Mouse (Mus musculus): ENCODE data around the gene Nfkbil1.
A peak's percentile ranks its signal among the peaks of the same experiment; 100 is the strongest.

Nfkbil1 gene

DNA sequence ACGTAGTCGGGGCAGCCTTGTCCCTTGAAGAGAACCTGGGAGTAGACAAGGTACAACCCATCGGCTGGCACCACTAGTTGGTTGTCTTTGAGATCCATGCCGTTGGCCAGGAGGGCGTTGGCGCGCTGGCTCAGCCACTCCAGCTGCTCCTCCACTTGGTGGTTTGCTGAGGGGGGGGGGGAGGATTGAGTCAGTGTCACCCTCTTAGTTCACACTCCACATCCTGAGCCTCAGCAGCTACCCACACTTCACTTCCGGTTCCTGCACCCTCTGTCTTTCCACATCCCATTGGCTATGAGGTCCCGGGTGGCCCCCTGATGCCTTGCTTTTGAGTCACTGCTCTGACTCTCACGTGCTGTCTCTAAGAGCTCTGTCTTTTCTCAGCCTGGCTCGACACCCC is 35.2 kb downstream of the Nfkbil1 start:
- peak; percentile 77 to 82 for DNase-seq

DNA sequence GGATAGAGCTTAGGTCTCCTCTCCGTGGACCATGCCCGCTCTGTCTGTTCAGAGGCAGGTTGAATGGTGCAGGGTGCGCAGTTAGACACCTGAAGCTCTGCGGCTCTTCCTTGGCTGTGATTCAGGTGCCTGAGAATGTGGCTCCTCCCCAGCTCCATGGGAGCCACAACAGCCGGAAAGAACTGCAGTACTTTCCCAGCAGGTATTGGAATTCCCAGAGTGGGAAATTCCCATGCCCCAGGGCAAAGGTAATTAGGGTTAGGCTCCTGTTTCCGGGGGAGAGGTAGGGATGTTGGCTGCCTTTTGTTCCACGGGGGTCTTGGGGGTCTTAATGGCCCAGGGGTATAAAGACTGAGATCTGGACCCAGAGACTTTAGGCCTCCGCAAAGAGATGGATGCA is 36.6 kb downstream of the Nfkbil1 start:
- no peak for DNase-seq

DNA sequence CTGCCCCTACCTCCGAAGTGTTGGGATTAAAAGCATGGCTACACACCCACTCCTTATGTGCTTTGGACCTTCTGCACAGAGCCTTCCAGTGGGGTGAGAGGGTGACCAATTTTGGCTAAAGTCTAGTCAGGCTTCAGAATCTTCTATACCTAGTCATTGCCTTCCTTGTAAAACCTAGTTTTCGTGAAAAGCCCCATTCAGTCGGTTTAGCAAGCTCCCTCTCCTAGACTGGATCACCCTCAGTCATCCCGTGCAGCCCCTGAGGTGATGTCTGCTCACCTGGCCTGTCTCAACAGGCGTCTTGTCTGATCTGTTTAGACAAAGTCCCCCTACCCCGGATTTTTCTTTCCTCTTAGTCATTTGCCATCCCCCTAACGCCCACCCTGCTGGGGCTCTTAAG is 37.6 kb downstream of the Nfkbil1 start:
- DNase-seq: no peak

DNA sequence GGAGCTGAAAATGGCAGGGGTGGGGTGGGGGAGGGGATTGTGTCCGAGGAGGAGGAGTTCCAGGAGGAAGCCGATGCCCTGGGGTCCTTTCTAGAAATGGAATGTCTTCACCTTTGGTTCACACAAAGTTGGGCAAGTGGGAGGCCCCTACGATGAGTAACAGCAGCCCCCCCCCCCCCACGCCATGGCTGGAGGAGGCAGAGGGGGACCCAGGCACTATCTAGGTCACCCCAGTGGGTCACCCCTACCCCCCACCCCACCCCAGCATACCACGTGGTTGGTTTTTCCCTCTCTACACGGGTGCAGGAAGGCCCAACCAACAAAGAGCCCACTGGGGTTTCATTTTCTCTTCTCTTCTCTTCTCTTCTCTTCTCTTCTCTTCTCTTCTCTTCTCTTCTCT is 38.5 kb downstream of the Nfkbil1 start:
- no peak for DNase-seq

DNA sequence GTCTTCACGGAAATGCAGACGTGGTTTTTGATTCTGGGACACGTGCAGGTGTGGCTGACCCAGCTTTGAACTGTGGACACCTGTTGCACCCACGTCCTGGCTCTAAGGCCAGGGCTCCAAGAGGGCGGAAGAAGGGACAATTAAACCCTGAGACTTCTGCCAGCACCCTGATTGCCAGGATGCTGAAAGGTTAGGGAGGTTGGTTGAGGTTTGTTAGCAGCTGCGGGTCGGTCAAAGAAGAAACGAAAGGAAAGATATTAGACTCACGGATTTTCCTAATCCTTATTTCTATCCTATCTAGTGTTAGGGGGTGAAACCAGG is 39.3 kb downstream of the Nfkbil1 start:
- DNase-seq: peak; percentile 38 to 48

DNA sequence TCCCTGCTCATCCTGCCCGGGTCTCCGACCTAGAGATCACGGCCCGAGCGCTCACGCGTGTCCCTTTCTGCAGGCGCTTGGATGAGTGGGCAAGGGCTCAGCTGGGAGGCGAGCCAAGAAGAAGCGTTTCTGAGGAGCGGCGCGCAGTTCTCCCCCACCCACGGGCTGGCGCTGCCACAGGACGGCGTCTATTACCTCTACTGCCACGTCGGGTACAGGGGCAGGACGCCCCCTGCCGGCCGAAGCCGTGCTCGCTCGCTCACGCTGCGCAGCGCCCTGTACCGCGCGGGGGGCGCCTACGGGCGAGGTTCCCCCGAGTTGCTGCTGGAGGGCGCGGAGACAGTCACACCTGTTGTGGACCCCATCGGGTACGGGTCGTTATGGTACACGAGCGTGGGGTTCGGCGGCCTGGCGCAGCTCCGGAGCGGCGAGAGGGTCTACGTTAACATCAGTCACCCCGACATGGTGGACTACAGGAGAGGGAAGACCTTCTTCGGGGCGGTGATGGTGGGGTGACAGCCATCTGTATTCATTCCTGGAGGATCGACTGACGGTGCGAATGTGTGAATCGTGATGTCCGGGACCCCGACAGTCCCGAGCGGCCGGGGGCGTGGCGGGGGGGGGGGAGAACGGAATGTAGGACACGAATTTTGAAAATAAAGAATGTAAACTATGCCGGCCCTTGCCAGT is 39.8 kb downstream of the Nfkbil1 start:
- peak; percentile 95 to 96 for DNase-seq

DNA sequence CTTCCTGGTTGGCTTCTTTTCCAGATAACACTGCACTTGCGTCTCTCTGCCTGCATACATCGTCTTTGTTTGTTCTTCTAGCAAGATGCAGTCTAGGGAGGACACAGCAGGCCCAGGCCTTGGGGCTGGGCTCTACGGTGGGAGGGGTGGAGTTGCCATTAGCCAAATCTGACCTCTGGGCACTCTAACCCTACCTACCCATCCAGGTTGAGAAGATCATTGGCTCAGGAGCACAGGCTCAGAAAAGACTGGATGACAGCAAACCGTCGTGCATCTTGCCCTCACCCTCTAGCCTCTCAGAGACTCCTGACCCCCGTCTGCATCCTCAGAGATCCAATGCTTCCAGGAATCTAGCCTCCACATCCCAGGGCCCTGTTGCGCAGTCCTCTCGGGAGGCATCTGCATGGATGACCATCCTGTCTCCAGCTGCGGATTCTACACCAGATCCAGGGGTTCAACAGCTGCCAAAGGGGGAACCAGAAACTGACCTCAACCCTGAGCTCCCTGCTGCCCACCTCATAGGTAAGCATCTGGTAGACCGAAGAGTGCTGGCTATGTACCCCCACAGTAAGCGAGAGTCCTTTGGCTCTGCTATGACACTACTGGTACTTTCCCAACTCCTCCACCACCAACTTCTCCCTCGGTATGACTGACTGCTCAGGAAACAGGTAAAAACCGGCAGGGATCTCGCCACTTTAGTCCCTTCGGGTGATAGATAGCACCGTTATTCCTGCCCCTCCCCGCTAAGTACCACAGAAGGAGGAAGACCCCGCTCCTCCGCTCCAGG is 40.6 kb downstream of the Nfkbil1 start:
- DNase-seq: peak; percentile 54 to 62

DNA sequence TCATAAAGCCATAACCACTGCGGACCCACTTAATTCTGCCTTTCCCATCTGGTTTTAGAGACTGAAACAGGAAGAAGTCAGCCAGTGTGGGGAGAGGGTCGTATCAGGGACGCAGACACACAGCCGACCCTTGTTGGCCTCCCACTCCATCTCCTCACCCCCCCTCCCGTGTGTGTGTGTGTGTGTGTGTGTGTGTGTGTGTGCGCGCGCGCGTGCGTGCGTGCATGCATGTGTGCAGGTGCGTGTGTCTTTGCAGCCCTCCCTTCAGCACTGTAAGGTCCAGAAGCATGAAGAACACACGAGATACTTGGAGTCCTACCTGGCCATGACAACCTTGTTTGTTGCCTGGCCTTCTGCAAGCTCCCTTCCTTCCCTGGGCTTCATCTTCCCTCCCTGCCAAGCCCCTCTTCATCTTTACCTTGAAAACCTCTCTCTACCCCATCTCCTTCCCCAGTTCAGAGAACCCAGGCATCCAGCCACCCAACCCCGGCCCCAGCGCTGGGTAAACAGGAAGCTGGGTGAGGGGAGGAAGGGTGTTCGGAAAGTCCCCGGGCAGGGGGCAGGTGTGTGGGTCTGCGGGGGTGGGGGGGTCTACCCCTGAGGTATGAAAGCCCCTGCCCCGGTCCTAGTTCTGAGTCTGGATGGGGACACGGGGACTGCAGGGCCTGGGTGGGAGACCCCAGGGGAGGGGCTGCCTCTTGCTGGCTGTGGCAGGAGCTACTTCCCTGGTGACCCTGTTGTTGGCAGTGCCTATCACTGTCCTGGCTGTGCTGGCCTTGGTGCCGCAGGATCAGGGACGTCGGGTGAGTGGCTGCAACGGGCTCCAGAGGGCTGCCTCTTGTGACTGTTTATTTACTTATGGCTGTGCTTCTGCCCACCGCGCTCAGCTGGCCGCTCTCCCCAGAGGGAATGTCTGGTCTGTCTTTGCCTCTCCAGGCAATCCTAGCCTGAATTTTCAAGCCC is 41.4 kb downstream of the Nfkbil1 start, which contains the start of gene Ltb:
TSS of gene Ltb (plus strand) at position 559 of the 963 bp plus-strand sequence.
- peak; percentile 81 to 84 for DNase-seq

DNA sequence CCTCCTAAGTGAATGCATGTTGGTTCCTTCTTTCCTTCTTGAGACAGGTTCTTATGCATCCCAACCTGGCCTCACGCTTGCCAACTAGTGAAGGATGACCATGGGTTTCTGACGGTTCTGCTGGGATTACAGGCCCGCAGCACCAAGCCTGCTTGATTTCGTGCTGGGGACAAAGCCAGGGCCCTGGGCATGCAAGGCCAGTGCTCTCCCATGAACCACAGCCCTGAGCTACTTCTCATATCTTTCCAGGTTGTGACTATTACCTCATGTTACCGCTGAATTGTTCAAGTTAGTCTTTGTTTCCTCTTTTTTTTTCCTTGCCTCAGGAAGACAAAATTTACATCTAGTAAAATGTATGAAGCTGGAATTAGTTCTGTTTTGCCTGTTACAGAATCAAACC is 42.7 kb downstream of the Nfkbil1 start:
- peak; percentile 47 to 51 for DNase-seq

DNA sequence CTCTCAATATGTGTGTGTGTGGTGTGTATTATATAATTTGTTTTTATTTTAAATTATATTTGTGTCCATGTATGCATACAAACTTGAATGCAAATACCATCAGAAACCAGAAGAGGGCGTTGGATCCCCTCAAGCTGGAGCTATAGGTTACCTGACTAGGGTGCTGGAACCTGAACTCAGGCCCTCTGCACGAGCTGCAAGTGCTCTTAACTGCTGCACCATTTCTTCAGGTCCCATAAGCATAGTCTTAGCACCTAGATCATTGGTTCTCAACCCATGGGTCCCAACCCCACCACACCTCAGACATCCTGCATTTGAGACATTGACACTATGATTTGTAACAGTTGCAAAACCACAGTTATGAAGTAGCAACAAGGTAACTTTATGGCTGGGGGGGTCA is 43.9 kb downstream of the Nfkbil1 start:
- no peak for DNase-seq

DNA sequence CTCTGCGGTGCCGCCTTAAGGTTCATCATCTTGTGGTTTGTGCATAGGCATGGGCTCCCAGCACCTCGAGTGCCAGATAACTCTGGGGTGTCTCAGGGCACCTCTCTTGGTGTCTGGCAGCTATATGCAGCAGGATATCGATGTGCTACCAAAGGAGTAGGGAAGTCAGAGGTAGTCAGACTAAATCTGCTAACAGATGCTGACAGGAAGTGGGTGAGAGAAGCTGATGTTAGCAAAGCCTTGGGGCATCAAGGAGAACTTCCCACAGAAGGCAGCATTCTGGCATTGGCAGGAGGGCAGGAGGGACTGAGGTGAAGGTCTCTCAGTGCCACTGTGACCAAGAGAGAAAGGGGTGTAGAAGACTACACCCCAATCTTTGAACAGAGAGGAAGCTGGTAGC is 45.5 kb downstream of the Nfkbil1 start:
- DNase-seq: peak; percentile 58

DNA sequence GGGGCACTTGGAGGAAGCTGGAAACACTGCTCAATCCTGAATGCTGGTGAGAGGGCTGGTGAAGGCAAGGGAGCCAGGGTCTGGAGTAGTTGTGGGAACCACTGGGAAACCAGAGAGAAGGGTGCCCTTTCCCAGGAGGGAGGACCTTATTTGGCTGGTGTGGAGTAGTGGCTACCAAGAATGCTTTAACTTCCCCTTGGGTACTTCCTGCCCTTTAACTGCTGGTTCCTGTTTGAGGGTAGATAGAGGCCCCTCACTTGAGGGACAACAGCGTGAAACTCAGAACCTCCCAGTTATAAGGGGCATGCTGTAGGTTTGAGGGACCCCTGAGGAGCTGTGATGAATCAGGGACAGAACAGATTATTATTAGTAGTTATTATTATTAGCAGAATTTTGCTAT is 46.4 kb downstream of the Nfkbil1 start:
- DNase-seq: peak; percentile 45 to 53

DNA sequence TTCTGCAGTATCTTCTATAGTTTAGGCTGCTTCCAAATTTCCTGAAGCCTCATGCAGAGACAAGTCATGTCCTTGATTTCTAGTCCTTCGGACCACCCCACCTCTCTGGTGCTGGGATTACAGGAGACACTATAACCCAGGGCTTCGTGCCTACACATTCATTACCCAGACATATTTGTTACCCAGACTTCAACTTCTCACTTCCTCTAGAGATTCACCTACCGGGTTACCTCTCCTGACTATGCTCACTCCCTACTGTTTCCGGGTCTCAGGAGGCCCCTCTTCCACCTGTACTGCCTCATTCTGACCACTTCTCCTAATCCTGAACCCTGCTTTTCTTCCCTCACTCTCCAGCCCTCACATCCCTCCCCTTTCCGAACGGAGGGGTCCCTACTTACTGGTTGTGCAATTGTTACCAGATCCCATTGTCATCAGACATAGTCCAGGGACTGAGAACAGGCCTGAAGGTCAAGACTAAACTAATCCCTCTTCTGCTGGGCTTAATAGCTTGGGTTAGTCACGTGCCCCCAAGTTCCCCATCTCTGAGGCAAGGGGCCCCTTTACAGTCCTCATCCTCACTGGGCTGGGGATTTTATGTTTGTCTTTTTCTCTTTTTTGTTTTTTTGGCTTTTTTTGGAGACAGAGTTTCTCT is 47.5 kb downstream of the Nfkbil1 start, which contains the start of gene Lst1:
TSS of gene Lst1 (minus strand) at position 481 of the 652 bp plus-strand sequence.
- DNase-seq: peak in 1 of 2 experiments; percentile 34

DNA sequence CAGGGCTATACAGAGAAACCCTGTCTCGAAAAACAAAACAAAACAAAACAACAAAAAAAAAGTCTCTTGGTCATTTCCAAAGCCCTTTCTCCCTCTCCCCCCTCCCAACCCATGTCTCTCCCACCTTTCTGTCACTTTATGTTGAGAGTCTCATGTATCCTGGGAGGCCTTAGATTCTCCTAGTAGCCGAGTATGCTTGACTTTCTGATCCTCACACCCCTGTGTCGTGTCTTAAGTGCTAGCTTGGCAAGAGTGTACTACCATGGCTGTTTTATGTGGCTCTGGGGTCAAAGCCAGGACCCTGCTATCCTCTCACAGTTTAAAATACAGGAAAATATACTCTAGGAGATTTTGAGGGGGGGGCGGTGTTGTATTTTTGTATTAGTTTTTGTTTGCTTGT is 48.2 kb downstream of the Nfkbil1 start:
- DNase-seq: no peak

DNA sequence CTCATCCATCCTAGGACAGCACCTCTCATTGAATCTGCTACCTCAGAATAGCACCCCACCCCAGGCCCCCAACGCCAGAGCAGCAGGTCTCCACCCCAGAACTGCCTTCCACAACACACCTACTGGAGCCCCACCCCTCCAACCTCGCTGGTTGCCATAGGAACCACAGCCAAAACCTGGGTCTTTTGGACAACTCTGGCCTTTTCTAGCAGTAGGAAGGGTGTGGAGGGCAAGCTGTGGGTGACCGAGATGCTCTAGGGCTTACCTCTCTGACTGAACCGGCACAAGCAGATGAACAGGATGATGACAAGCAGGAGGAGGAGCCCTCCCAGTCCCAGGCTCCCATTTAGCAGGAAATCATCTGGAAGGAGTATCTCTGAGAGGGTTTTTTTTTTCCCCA is 48.9 kb downstream of the Nfkbil1 start:
- DNase-seq: peak; percentile 72 to 80

DNA sequence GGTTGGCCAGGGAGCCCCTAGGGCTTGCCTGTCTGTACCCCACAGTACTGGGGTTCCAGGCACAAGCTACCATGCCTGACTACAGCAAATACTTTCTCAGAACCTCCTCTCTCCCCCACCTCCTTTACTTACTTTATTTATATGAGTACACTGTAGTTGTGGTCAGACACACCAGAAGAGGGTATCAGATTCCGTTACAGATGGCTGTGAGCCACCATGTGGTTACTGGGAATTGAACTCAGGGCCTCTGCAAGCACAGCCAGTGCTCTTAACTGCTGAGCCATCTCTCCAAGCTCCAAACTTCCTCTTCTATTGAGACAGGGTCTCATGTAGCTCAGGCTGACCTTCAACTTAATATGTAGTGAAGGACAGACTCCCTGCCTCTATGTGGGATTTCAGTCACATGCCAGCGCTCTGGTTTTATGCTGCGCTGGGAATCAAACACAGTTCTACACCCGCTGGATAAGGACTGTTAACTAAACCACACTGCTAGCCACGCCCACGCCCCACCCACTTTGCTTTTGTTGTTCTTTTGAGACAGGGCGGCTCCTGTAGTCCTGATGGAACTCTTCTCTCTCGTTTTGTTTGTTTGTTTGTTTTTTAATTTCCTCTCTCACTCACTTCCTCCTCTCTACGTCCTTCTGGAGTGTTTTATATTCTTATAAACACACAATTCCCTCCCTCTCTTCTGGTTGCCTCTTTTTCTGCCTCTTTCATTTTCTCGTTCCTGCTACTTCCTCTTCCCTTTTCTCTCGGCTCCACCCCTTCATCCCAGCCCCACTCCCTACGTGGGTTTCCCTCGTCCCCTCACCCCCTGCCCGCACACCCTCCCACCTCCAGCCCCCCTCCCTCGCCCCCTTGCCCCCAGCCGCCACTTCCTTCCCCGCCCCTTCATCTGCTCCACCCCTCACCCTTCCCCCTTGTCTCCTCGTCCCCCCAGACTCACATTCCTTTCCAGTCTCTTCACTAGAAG is 49.7 kb downstream of the Nfkbil1 start:
- peak; percentile 91 to 94 for DNase-seq

DNA sequence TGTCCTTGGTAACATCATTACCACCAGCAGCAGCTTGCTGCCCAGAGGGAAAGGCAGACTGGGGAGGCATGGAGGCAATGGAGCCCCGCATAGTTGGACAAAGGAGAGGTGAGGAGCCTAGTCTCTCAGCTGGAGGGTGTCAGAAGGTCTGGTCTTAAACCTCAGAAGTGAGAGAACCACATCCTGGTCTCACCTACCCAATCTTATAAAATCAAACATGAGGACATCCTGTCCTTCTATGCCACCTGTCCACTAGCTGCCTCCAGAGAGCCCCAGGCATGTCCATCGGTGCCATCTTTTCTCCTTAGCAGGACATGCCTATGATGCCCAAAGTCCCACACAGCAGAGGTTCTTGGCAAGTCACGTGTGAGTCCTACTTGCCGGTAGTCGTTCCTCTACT is 55.5 kb downstream of the Nfkbil1 start:
- no peak for DNase-seq

DNA sequence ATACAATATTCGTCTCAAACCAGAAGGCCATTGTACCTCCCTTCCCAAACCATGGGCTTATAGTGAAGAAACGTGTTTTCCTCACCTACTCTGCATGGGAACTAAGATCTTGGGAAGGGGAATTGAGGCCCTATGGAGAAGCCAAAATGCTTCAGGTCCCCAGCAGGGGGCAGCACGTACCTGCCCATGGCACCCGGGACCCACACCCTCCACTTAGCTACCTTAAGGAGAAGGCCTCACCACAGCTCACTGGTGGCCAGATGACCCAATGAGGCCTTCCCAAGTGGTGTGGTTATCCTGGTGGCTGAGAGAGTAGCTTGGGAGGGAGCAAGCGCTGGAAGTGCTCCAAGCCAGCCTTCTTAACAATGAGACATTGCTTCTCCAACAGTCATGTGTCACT is 57.1 kb downstream of the Nfkbil1 start:
- DNase-seq: peak; percentile 88 to 89

DNA sequence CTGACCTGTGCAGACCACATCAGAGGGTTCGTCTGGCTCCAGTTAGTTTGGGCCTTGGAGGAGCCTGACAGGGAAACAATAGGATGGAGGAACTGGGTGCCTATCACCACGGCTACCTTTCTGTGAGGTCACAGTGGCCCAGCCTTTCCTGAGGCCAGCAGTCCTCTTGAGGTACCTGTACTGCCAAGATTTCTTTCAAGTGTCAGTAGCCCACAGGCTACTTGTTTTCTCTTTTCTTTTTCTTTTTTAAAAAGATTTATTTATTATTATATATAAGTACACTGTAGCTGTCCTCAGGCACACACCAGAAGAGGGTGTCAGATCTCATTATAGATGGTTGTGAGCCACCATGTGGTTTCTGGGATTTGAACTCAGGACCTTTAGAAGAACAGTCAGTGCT is 59.6 kb downstream of the Nfkbil1 start, which contains the start of gene Aif1:
TSS of gene Aif1 (minus strand) at position 101 of the 400 bp plus-strand sequence.
- DNase-seq: no peak

DNA sequence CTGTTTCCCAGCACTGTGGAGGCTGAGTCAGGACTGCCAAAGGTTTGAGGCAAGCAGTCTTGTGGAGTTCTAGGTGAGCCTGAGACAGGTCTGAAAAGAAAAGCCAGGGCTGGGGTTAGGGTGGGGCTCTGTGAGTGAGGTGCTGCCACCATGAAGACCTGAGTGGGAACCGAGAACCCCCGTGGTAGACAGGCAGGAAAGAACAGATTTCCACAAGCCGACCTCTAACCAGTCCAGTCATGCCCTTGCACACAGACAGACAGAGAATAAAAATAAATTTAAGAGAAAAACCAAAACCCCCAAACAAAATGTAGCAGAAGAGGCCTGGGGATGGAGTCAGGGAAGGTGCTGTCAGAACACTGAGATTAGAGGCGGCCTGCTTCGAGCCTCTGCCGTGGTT is 60.2 kb downstream of the Nfkbil1 start:
- peak; percentile 37 to 42 for DNase-seq

Measured in B cell, adult 2 months (primary cell).